Mouse (Mus musculus) liver, embryonic 12.5 days (tissue): ENCODE data around the gene Hoxa5. TPM values are rescaled to one million over a fixed set of nuclear protein-coding genes. Genes with fewer than 3 reads are reported as not detected.

Experiments
- ATAC-seq: fragments of 200-750 bp; cut with Nextera tagmentation; 2 replicates; pipeline ENCODE4 v1.8.0; 2017; ENCODE audit warnings: moderate number of reproducible peaks, mild to moderate bottlenecking, moderate library complexity
- H3K27ac ChIP-seq: fragments of 300-500 bp; sonication (generic); 2 replicates; pipeline ENCODE4 v1.5.1; 2016; ENCODE audit warnings: mild to moderate bottlenecking
- H3K27me3 ChIP-seq: fragments of 300-500 bp; sonication (generic); replicated peaks from 2 replicates; pipeline ENCODE4 v1.6.1; 2016; ENCODE audit warnings: mild to moderate bottlenecking, moderate library complexity
- H3K36me3 ChIP-seq: fragments of 300-500 bp; sonication (generic); 2 replicates; pipeline ENCODE4 v1.6.1; 2016; ENCODE audit warnings: mild to moderate bottlenecking, moderate library complexity
- H3K4me1 ChIP-seq: fragments of 300-500 bp; sonication (generic); 2 replicates; pipeline ENCODE4 v1.6.1; 2016
- H3K4me2 ChIP-seq: fragments of 300-500 bp; sonication (generic); 2 replicates; pipeline ENCODE4 v1.6.1; 2016; ENCODE audit warnings: mild to moderate bottlenecking, moderate library complexity
- H3K4me3 ChIP-seq: fragments of 300-500 bp; sonication (generic); 2 replicates; pipeline ENCODE4 v1.5.1; 2016; ENCODE audit warnings: mild to moderate bottlenecking, moderate library complexity
- H3K9ac ChIP-seq: fragments of 300-500 bp; sonication (generic); 2 replicates; pipeline ENCODE4 v1.6.1; 2016; ENCODE audit warnings: mild to moderate bottlenecking, moderate library complexity
- H3K9me3 ChIP-seq: fragments of 300-500 bp; sonication (generic); replicated peaks from 2 replicates; pipeline ENCODE4 v1.6.1; 2016; ENCODE audit warnings: mild to moderate bottlenecking, moderate library complexity
- WGBS: fragments of 180-500 bp; shearing (Covaris S2); methylation state at CpG from one replicate; pipeline ENCODE4 v1.1.7; 2016; ENCODE audit not compliant: insufficient replicate concordance; 5-methylcytosine and 5-hydroxymethylcytosine counted together
- polyA plus RNA-seq: library from polyadenylated mRNA; unstranded; fragments of >200 nt; fragmentation: Nextera tagmentation; extraction: Ambion mirVana; gene quantifications from 2 replicates; pipeline ENCODE4 v1.2.1, GENCODE M21; 2016

The Hoxa5 gene
- polyA plus RNA-seq, 1 experiment from 2014 or later, result 2.1 TPM

DNA sequence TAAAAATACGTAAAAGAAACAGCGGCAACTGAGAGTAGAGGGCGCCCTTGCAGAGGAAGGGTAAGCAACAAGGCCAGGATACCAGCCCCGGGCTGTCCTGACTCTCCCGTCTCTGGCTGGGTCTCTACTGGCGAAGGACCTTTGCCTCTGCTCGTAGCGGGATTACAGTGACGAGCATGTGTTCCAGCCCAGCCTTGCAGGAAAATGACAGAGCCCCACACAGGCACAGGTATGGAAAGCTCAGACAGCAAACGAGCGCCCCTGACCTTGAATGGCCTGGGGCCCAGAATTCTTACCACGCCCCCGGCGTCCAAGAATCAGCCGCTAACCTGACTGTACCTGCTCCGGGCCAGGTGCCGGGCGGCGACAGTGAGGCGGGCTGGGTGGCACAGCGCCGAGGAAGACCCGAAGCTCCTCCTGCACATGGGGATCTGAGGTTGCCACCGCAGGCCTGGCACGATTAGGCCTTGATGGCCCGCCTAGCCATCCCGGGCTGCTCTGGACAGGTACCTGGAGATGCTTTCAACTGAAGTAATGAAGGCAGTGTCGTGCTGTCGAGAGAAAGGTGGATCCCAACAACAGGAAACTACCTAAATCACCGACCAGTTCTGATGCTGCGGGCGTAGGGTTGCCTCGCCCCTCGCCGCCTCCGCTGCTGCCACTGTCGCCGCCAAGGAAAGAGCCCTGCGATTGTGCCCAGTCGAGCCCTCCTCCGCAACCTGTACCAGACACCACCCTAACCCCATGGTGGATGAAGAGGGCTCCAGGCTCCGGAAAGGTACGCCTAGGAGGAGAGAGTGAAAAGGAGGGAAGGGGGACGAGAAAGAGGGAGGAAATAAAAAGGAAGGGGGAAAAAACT lies 25.4 kb upstream of the Hoxa5 start:
- 3% methylated on average over 44 of the region's 44 CpGs for WGBS
- no peak overlapping the region for H3K9ac ChIP-seq
- H3K4me3 ChIP-seq, result peak overlapping the region; percentile 15; the same call in 1 of the 2 replicates
- no peaks in the 10 kb centered on the region for H3K36me3 ChIP-seq
- no peaks in the 10 kb centered on the region for H3K9me3 ChIP-seq
- H3K4me1 ChIP-seq, result no peaks in the 10 kb centered on the region
- no peak for ATAC-seq
- peaks cover 97% of the 10 kb centered on the region for H3K27me3 ChIP-seq
- no peak overlapping the region for H3K27ac ChIP-seq
- H3K4me2 ChIP-seq, result peak overlapping the region; percentile 12; the same call in 1 of the 2 replicates

DNA sequence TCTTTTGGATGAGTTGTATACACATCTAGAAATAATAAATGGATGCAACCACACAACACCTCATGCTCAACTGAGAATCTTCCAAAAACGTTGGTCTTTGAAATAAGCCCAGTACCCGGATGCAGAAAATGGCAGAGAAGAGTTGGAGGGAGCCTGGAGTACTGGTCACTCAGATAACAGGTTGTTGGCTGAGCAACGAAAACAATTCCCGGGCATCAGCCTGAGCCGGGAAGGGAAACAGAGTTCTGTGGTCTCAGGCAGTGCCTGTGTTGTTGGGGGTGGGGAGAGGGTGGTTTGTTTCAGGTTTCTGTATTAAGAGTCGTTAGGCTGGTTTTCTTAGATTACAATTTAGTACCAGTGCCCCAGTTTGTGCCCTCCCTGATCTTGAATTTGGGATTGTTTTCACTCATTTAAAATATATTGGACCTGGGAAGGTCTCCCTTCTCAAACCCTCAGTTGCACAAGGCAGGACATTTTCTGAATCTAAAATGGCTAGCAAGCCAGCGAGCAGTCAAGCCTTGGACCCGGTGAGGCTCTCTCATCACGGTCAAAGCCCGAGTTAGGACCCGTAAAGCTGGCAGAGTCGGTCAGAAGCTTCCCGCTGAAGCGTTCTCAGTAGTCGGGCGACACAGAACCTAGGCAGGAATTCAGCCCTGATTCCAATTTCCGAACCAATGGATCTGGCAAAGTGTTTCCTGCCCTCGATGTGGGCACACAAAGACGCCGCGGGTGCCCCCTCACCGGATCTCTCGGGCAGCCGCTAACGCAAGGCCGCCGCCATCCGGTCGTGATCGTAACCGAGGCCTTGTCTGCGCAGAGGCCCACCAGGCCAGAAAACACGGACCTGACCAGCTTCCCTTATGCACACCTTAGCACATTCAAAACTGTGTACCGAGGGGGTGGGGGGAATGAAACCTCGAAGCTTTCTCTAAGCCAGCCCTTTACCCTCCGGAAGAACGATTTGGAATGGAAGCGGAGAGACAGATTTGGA lies 24.4 kb upstream of the Hoxa5 start:
- Histone ChIP-seq H3K27ac (no peak overlapping the region), H3K9ac (no peak overlapping the region), H3K9me3 (no peaks in the 10 kb centered on the region), H3K4me3 (peak overlapping the region; percentile 9; the same call in 1 of the 2 replicates), H3K4me1 (no peaks in the 10 kb centered on the region), H3K36me3 (no peaks in the 10 kb centered on the region), H3K27me3 (peaks cover 97% of the 10 kb centered on the region), H3K4me2 (peak overlapping the region; percentile 22; the same call in 1 of the 2 replicates)
- WGBS, result 2% methylated on average over 38 of the region's 38 CpGs
- ATAC-seq, result no peak

DNA sequence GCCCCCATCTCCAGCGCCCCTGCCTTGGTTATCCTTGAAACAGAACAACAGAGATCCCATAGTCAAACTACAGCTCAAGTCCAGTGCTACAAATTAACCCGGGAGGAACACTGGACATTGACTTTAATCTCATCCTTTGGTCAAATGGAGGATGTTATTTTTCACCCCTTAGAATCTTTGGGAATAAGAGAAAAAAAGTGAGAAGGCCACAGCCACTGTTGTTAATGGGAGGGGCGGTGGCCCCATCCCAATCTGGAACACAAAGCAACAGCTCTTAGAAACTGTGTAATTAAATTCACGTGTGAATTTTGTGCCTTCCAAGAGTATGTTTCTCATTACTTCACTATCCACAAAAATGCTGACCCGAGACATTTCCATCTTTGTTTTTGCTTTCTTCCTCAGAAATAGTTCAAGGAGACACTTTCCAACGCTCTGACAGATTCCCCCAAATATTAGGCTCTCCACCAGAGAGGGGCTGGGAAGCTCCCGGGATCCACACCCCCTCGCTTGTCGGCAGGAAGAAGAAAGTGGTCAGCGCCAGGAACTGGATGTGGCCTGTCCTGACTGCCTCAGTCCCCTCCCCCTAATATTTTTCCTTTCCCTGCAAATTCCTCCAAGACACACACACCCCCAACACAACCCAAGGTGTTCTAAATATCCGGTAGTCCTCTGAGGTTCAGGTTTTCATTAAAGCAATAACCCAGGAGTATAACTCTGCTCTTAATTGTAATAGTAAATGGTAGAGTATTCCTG lies 23.3 kb upstream of the Hoxa5 start:
- H3K4me1 ChIP-seq, result no peaks in the 10 kb centered on the region
- H3K4me3 ChIP-seq, result no peak overlapping the region
- no peak overlapping the region for H3K27ac ChIP-seq
- WGBS, result 7% methylated on average over 11 of the region's 11 CpGs
- no peak for ATAC-seq
- H3K9ac ChIP-seq, result no peak overlapping the region
- no peaks in the 10 kb centered on the region for H3K9me3 ChIP-seq
- no peak overlapping the region for H3K4me2 ChIP-seq
- peaks cover 97% of the 10 kb centered on the region for H3K27me3 ChIP-seq
- no peaks in the 10 kb centered on the region for H3K36me3 ChIP-seq

DNA sequence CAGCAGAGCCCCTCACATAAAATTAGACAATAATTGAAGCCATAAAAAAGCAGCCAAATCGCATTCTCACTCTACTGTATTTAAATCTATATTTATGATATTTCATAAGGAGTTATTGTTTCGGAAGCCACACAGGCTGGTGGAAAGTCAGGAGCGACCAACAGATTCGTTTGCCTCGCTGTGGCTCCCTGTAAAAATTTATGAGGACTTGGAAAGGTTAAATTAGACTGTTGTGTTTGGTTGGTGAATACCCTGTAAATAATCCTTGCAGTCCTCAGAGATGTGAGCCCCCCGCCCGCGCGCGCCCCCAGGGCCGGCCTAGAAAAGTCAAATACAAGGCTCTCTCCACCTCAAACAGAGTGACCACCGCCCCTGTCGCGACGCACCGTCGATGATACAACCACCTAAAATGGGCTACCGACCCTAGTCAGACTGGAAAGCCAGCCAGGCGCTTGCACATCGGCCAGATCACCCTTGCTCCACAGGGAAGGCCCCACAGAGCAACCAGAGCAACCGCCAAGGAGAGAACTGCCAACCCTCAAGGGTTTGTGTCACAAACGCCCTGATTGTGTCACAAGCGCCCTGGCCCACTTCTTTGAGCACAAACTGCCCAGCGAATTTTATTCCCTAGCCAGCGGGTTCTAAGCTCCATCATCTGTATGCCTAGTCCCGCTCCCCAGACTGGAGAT lies 22.3 kb upstream of the Hoxa5 start:
- Histone ChIP-seq H3K9me3 (no peaks in the 10 kb centered on the region), H3K4me1 (peaks cover 5% of the 10 kb centered on the region), H3K27me3 (peaks cover 97% of the 10 kb centered on the region), H3K27ac (no peak overlapping the region), H3K4me3 (no peak overlapping the region), H3K36me3 (no peaks in the 10 kb centered on the region), H3K9ac (no peak overlapping the region), H3K4me2 (peak overlapping the region; percentile 34; the same call in 1 of the 2 replicates)
- 7% methylated on average over 26 of the region's 26 CpGs for WGBS
- ATAC-seq, result no peak

DNA sequence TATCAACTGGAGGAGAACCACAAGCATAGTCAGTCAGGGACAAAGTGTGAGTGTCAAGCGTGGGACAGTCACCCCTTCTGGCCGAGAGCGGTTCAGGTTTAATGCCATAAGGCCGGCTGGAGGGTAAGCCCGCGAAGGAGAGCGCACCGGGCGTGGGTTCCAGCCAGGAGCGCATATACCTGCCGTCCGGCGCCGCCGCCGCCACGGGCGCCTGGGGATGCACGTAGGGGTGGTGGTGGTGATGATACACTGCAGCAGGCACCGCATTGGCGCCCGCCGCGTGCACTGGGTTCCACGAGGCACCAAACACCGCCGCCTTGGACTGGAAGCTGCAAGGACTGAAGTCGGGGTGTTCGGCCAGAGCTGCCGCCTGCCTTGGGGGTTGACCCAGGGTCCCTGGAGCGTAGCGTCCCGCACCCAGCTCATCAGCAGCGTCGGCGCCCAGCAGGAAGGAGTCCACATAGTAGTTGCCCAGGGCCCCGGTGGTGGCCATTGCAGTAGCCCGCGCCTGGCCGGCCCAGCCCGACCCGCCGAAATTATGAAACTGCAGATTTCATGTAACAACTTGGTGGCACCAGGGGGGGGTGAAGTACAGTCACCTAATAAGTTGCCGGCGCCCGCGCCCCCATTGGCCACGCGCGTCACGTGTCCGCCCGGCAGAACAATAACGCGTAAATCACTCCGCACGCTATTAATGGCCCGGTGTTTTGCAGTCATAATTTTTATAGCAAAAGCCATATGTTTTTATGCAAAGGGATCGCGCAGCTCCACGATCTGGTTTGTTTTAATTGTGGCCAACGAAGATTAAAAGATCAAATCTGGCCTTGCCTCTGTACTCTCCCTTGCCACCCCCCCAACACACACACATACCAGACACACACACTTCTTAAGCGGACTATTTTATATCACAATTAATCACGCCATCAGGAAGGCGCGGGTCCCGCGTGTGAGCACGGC lies 21.5 kb upstream of the Hoxa5 start:
- Histone ChIP-seq H3K27me3 (peaks cover 99% of the 10 kb centered on the region), H3K9ac (no peak overlapping the region), H3K4me2 (peak overlapping the region; percentile 34), H3K4me1 (peaks cover 12% of the 10 kb centered on the region), H3K36me3 (no peaks in the 10 kb centered on the region), H3K4me3 (peak overlapping the region; percentile 25), H3K27ac (no peak overlapping the region), H3K9me3 (no peaks in the 10 kb centered on the region)
- 4% methylated on average over 69 of the region's 69 CpGs for WGBS
- ATAC-seq, result no peak

DNA sequence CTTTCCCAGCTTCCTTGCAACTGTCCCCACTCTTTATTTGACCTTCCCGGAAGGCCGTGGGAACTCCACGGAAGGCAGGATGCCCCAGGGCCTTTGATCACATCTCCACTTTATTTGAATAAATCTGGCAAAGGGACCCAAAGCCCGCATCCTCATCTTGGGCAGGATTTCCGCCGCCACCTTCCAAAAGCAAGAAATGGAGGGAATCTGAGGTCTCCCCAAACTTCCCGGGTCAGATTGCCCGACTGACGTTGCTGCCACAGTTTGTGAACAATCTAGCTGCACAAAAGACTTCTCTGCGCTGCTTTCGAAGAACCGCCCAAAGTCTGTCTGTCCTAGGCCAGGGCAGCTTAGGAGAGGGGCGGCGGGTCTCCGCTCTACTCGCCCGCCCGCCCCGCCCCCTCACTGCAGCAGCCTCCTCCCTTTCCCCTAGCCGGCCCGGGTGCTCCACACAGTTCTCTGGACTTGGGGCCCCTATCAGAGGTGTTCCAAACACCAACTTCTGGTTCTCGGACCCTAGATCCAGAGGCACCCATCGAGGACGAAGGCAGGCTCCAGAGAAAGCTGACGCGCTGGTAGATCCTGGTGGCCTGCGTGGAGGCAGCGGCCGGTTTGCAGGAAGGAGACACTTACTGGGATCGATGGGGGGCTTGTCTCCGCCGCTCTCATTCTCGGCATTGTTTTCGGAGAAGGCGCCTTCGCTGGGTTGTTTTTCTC lies 20.7 kb upstream of the Hoxa5 start:
- H3K4me3 ChIP-seq, result peak overlapping the region; percentile 25
- WGBS, result 2% methylated on average over 36 of the region's 36 CpGs
- peaks cover 99% of the 10 kb centered on the region for H3K27me3 ChIP-seq
- no peak for ATAC-seq
- no peak overlapping the region for H3K9ac ChIP-seq
- H3K4me1 ChIP-seq, result peaks cover 12% of the 10 kb centered on the region
- H3K4me2 ChIP-seq, result peak overlapping the region; percentile 34
- H3K9me3 ChIP-seq, result no peaks in the 10 kb centered on the region
- no peak overlapping the region for H3K27ac ChIP-seq
- H3K36me3 ChIP-seq, result no peaks in the 10 kb centered on the region

DNA sequence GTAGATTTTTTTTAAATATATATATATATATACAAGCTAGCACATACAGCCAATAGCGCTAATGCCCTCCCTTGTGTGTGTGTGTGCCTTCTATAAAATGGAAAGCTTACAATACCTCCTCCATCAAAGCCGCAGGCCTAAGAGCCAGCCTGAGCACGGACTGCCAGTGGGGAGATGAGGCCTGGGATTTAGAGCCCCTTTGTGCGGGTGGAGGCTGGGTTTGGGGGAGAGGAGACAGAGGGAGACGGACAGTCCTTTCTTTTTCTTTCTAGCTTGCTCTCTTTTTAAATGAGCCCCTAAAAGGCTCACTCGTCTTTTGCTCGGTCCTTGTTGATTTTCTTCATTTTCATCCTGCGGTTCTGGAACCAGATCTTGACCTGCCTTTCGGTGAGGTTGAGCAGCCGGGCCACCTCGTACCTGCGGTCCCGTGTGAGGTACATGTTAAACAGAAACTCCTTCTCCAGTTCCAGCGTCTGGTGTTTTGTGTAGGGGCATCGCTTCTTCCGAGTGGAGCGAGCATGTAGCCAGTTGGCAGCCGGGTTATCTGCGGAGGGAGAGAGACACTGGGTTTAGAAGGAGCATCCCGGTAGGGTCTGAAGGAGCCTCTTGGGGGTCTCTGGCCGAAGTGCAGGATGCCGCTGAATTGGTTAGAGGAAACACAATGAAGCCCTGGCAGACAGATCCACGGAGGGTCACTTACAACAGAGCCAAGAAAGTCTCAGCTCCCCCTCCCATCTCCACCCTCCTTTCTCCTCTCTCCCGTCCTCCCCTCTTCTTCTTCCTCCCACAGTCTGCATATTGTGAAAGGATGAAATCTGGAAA lies 19.8 kb upstream of the Hoxa5 start:
- Histone ChIP-seq H3K4me1 (peaks cover 12% of the 10 kb centered on the region), H3K4me3 (peak overlapping the region; percentile 25; the same call in 1 of the 2 replicates), H3K9ac (no peak overlapping the region), H3K27ac (no peak overlapping the region), H3K27me3 (peaks cover 99% of the 10 kb centered on the region), H3K9me3 (no peaks in the 10 kb centered on the region), H3K4me2 (0 out of 2 replicates have a peak overlapping the region, but pooled peaks have one; percentile 8), H3K36me3 (no peaks in the 10 kb centered on the region)
- ATAC-seq, result no peak
- WGBS, result 5% methylated on average over 24 of the region's 24 CpGs

DNA sequence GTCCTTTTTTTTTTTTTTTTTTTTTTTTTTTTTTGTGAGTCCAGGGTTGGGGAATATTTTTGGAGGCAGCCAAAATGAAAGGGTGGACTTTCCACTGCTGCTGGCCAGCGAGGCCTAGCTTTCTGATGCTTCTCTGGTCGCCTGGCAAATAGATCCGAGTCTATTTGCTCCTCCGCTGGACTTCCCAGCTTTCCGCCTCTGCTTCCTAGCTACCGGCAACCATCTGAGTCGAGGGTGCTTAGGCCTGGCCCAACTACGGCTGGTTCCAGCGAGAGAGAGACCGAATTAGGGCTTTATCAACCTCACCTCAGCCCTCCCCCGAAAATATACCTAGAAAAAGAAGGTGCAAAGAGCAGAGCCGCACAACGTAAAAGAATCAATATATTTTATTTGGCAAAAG lies 18.3 kb upstream of the Hoxa5 start:
- Histone ChIP-seq H3K4me2 (no peak overlapping the region), H3K4me1 (peaks cover 12% of the 10 kb centered on the region), H3K36me3 (no peaks in the 10 kb centered on the region), H3K27ac (no peak overlapping the region), H3K9me3 (no peaks in the 10 kb centered on the region), H3K27me3 (peaks cover 100% of the 10 kb centered on the region), H3K9ac (no peak overlapping the region), H3K4me3 (no peak overlapping the region)
- no peak for ATAC-seq
- WGBS, result 25% methylated on average over 13 of the region's 13 CpGs

DNA sequence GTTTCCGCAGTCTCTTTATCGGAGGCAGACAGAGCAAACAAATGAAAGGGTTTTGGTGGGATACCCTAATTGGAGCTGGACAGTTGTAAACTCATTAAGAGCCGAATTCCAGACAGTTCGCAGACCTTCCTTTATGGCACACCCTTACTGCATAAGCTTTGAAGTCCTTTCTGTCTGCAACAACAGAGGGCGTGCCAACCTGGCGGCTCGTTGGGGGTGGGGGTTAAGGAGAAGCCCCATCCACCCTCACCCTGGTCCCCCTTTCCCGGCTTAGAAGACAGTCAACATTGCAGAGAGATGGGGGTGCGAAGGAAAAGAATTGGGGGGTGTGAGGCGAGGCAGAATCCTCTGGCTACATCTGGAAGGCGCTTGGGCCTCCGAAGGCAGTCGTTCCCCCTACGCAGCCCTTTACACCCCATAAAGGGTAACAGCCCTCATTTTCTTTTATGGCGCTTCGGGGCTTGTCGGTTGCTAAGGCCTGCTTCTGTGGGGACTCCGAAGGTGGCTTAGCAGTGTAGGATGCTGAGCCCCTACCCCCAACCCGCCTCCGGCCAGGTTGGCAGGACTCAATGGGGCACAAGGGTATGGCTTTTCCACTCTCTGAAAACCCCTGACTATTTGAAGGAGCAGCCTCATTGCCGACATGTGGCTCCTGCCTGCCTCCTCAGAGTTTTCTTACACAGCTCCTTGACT lies 17.8 kb upstream of the Hoxa5 start:
- Histone ChIP-seq H3K27me3 (peaks cover 100% of the 10 kb centered on the region), H3K27ac (no peak overlapping the region), H3K9me3 (no peaks in the 10 kb centered on the region), H3K4me3 (peak overlapping the region; percentile 53), H3K4me1 (peaks cover 12% of the 10 kb centered on the region), H3K9ac (no peak overlapping the region), H3K4me2 (peak overlapping the region; percentile 74), H3K36me3 (no peaks in the 10 kb centered on the region)
- ATAC-seq, result no peak
- 14% methylated on average over 21 of the region's 21 CpGs for WGBS
